Mouse (Mus musculus) midbrain, embryonic 11.5 days (tissue): ENCODE data around the gene Gm10338. TPM values are rescaled to one million over a fixed set of nuclear protein-coding genes. Genes with fewer than 3 reads are reported as not detected.
"Not testable (repeated sequence)": the region's sequence is repeated elsewhere in the genome, so short reads cannot be mapped to it uniquely, and the experiment has no call there.

Experiments used
- ATAC-seq: fragments of 200-750 bp; cut with Nextera tagmentation; 2 replicates; pipeline ENCODE4 v1.8.0; 2017; ENCODE audit warnings: moderate TSS enrichment, moderate library complexity; ENCODE audit not compliant: low FRiP score
- DNase-seq: peaks from one replicate; pipeline ENCODE4 v3.0.0; 2015; ENCODE audit warnings: low spot score; ENCODE audit errors: missing footprints
- H3K27ac ChIP-seq: fragments of 300-500 bp; sonication (generic); 2 replicates; pipeline ENCODE4 v1.5.1; 2014; ENCODE audit warnings: low read depth, low read length
- H3K27me3 ChIP-seq: fragments of 300-500 bp; sonication (generic); 2 replicates; pipeline ENCODE4 v1.6.1; 2014; ENCODE audit warnings: mild to moderate bottlenecking, low read length, moderate library complexity, mixed read lengths; ENCODE audit not compliant: control insufficient read depth, insufficient read depth
- H3K36me3 ChIP-seq: fragments of 300-500 bp; sonication (generic); 2 replicates; pipeline ENCODE4 v1.6.1; 2014; ENCODE audit warnings: mild to moderate bottlenecking, low read length, moderate library complexity, mixed read lengths; ENCODE audit not compliant: control insufficient read depth, insufficient read depth
- H3K4me1 ChIP-seq: fragments of 300-500 bp; sonication (generic); 2 replicates; pipeline ENCODE4 v1.6.1; 2014; ENCODE audit warnings: low read length; ENCODE audit not compliant: control insufficient read depth, insufficient read depth
- H3K4me2 ChIP-seq: fragments of 300-500 bp; sonication (generic); 2 replicates; pipeline ENCODE4 v1.6.1; 2014; ENCODE audit warnings: mild to moderate bottlenecking, moderate library complexity
- H3K4me3 ChIP-seq: fragments of 300-500 bp; sonication (generic); 2 replicates; pipeline ENCODE4 v1.5.1; 2014; ENCODE audit warnings: low read depth, low read length
- H3K9ac ChIP-seq: fragments of 300-500 bp; sonication (generic); 2 replicates; pipeline ENCODE4 v1.6.1; 2014; ENCODE audit warnings: low read length
- H3K9me3 ChIP-seq: fragments of 300-500 bp; sonication (generic); 2 replicates; pipeline ENCODE4 v1.6.1; 2016; ENCODE audit warnings: low read length; ENCODE audit not compliant: control insufficient read depth
- WGBS: fragments of 180-500 bp; shearing (Covaris S2); extraction: QIAGEN DNeasy Blood & Tissue Kit; methylation state at CpG from one replicate; pipeline ENCODE4 v1.1.7; 2014; 5-methylcytosine and 5-hydroxymethylcytosine counted together
- polyA plus RNA-seq: library from polyadenylated mRNA; unstranded; fragments of >200 nt; fragmentation: Nextera tagmentation; extraction: Ambion mirVana; gene quantifications from 2 replicates; pipeline ENCODE4 v1.2.1, GENCODE M21; 2014

Gene Gm10338
- not detected in 2 replicates for polyA plus RNA-seq

DNA sequence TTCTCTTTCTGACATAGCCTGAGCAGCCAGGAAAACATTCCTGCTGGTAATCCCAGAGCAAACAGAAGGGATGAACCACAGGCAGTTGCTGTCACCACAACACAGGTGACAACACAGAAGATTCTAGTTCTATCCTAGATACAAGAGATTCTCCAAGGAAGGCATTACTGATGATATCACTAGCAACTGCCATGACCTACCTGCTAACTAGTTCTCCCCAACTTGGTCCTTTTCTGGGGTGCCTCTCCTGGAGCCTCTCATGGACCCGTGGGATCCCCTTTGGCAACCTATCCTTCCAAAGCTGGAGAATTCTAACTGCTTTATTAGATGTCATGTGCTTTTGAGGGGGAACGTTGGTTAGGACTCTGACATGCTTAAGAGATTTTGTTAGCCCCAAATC, at the start of gene Gm10338:
Gene Gm10338 (minus strand): TSS at position 101 of the 400 bp plus-strand sequence.
- not testable (repeated sequence) for DNase-seq, H3K4me2 ChIP-seq, H3K36me3 ChIP-seq, H3K4me1 ChIP-seq, H3K4me3 ChIP-seq, ATAC-seq, H3K9me3 ChIP-seq, H3K27ac ChIP-seq, H3K27me3 ChIP-seq, H3K9ac ChIP-seq
- no CpG with 5 or more reads among the region's 2 CpGs for WGBS

GRCm38 (mm10) chr14:7643872-7644271, 48.5 kb upstream of the Gm10338 start, which contains the start of gene Gm10128:
Gene Gm10128 (minus strand): TSS chr14:7643972.
- DNase-seq, ATAC-seq, H3K9me3 ChIP-seq, H3K4me1 ChIP-seq, H3K4me2 ChIP-seq, H3K36me3 ChIP-seq, H3K27me3 ChIP-seq, H3K9ac ChIP-seq, H3K4me3 ChIP-seq, H3K27ac ChIP-seq: not testable (repeated sequence)
- no CpG with 5 or more reads among the region's 2 CpGs for WGBS

DNA sequence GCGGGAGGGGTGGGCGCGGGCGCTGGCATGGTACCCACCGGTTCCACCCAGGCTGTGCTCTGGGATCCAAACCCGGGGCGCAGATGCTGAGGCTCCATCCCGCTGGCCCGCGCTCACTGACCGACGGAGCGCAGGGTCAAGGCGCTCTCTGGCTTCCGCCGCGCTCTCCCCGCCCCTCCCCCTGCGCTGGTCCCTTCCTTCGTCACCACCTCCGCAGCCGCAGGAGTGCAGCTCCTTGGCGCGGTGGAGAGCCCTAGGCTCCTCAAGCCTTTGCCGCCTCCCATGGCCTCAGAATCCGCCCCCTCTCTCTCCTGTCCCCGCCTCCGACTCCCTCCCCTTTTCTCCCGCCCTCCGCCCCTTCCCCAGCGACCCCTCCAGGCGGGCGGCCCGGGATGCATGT, 27.0 kb downstream of the Gm10338 start, which contains the start of gene Gm3558:
Gene Gm3558 (minus strand): TSS at position 185 of the 400 bp plus-strand sequence.
- not testable (repeated sequence) for H3K36me3 ChIP-seq, H3K9ac ChIP-seq, H3K4me1 ChIP-seq, DNase-seq, H3K27ac ChIP-seq, H3K9me3 ChIP-seq, H3K27me3 ChIP-seq, ATAC-seq
- H3K4me2 ChIP-seq, result peak within 1 kb of the TSS; percentile 43
- peak within 1 kb of the TSS; percentile 36 for H3K4me3 ChIP-seq
- no CpG with 5 or more reads among the region's 34 CpGs for WGBS

- H3K9ac ChIP-seq, H3K27ac ChIP-seq: not testable (repeated sequence)
Observed at GRCm38 (mm10) chr14:7567890-7568289, 27.5 kb downstream of the Gm10338 start.

DNA sequence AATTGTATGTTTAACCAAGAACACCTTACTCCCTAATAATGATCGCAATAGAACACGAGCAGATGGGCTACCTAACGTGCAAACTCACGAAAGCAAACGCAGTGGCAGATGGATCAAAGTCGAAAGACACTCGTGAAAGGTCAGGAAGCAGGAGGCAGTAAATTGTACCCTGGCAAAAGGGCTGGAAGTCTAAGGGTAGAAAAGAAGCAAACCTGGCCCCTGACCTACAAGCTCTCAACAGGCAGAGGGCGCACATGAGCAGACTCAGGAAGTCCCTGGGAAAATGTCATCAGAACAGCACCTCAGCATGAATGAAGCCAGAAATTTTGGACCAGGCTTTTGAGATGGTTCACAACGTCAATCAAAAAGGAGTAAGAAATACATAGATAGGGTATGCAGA, 28.1 kb downstream of the Gm10338 start:
- not testable (repeated sequence) for H3K9me3 ChIP-seq, H3K4me2 ChIP-seq, H3K4me1 ChIP-seq, ATAC-seq, H3K27me3 ChIP-seq, H3K9ac ChIP-seq, H3K36me3 ChIP-seq, DNase-seq, H3K4me3 ChIP-seq, H3K27ac ChIP-seq
- WGBS, result 2% methylated on average over 6 of the region's 9 CpGs

More at GRCm38 (mm10) chr14:7567890-7568289, 27.5 kb downstream of the Gm10338 start:
- H3K9me3 ChIP-seq, H3K36me3 ChIP-seq, H3K4me1 ChIP-seq, ATAC-seq, H3K27me3 ChIP-seq: not testable (repeated sequence)
- Histone ChIP-seq H3K4me2 (peak overlapping the region; percentile 43), H3K4me3 (peak overlapping the region; percentile 36)
- peak; percentile 86 for DNase-seq
- WGBS, result 0% methylated on average over 19 of the region's 27 CpGs

Other genes with a start within 250 kb of the Gm10338 start
- not detected in 2 replicates for gene Gm8374, start 230.5 kb downstream of the Gm10338 start, polyA plus RNA-seq
- not detected in 2 replicates for gene Gm3755, start 144.7 kb downstream of the Gm10338 start, polyA plus RNA-seq
- 2.3 and 2.8 TPM in 2 replicates for gene Gm3752, start 111.8 kb downstream of the Gm10338 start, polyA plus RNA-seq
- 0.60 and 1.5 TPM in 2 replicates for gene Gm3558, start 27.0 kb downstream of the Gm10338 start, polyA plus RNA-seq
- not detected in 2 replicates for gene Gm10128, start 48.4 kb upstream of the Gm10338 start, polyA plus RNA-seq
- not detected in 2 replicates for gene Gm26661, start 196.0 kb upstream of the Gm10338 start, polyA plus RNA-seq
- gene Flnb, start 222.4 kb upstream of the Gm10338 start, polyA plus RNA-seq, result 10.9 and 12.0 TPM in 2 replicates